Mouse (Mus musculus): ENCODE measurements around the gene Sowahd. TPM values are rescaled to one million over a fixed set of nuclear protein-coding genes. Genes with fewer than 3 reads are reported as not detected.
A peak's percentile ranks its signal among the peaks of the same experiment; 100 is the strongest.

Sowahd gene
- not detected in 2 replicates for polyA plus RNA-seq (2012; rRNA removed)

DNA sequence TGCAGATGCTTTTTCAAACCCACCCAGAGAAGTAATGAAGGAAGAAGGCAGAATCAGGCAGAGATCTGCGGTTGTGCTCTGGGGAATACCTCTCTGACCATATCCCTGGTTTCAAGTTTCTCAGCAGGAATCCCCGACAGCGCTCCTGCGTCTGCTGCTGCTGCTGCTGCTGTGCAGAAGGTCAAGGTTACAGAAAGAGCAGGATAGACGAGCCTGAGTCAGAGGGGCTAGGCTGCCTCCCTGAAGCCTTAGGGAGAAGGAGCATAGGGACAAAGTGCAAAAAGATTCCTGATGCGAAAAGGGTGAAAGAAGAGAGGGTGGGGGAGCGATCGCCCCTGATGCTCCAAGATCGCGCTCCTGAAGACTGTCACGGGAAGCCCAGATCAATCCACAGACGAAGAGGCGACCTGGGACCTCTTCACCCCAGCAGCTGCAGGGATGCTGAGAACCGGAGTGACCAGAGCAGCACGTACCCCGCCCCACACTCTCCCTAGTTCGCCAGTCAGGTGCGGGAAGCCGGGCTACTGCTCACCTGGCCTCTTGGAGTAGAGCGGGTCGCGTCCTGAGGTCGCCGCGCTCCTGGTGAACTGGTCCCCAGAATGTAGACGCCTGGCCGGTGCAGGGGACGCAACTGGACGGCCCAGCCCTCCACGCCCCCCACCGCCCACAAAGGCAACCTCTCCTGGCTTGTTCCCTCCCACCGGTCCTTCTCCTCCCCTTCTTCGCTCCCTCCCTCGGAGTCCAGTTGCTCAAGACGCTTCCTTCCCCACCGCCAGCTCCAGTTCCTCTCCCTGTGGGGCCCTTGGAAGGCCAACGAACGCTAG lies at the start of gene Sowahd:
Gene Sowahd (plus strand): TSS at position 780 of the 824 bp plus-strand sequence.
- WGBS, result 22% methylated on average over 38 of the region's 38 CpGs
- DNase-seq, result no peak
- H3K4me3 ChIP-seq (replicated peaks; ENCODE audit: extremely low read depth, low read depth, low read length), result no peak within 1 kb of the TSS
- H3K4me1 ChIP-seq (ENCODE audit: control insufficient read depth, insufficient read depth, low read length), result peaks cover 6% of the 10 kb centered on the region
- TF ChIP-seq CTCF (IDR thresholded peaks at IDR 0.05; ENCODE audit: insufficient read depth, low read length) (no peak), POLR2A (IDR thresholded peaks at IDR 0.05; ENCODE audit: borderline replicate concordance, extremely low read depth, low read depth, low read length) (no peak)

DNA sequence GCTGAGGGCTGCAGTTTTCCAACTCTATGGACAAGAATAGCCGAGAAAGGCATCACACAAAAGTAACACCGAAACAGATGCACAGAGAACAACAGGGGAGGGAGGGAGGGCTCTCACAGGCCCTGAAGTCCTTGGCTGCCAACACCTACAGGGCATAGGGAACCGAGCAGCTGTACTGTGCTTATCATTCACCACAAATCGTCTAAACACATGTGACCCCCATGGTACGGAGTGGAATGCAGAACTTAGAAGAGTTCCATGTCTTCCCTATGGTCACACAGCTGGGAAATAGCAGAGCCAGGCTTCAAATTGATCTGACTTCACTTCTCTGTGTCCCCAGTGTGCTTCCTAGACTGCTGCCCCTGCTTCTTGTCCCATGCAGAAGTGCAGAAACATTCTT lies 34.8 kb upstream of the Sowahd start:
- WGBS, result 70% methylated on average over 5 of the region's 5 CpGs
- Histone ChIP-seq H3K4me1 (ENCODE audit: control insufficient read depth, insufficient read depth, low read length) (no peaks in the 10 kb centered on the region), H3K4me3 (replicated peaks; ENCODE audit: extremely low read depth, low read depth, low read length) (no peak overlapping the region)
- TF ChIP-seq POLR2A (IDR thresholded peaks at IDR 0.05; ENCODE audit: borderline replicate concordance, extremely low read depth, low read depth, low read length) (no peak), CTCF (IDR thresholded peaks at IDR 0.05; ENCODE audit: insufficient read depth, low read length) (no peak)
- no peak for DNase-seq

DNA sequence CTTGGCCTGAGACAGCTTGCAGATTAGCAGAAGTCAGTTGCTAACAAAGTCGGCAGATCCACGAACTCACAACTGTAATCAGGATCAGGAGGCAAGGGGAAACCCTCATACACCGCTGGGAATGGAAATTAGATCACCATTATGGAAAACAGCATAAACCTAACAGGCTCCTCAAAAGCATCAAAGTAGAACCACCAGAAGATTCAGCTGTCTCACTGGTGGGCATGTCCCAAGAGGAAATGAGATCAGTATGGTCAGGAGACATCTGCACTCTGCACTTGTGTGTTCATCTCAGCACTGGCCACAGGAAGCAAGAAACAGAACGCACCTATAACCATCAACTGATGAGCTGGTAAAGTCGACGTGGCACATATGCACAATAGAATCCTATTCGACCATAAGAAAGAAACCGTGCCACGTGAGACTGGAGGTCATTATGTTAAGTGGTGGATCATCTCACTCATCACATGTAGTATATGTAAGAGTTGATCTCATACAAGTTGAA lies 30.4 kb upstream of the Sowahd start:
- DNase-seq, result no peak
- no peaks in the 10 kb centered on the region for H3K4me1 ChIP-seq (ENCODE audit: control insufficient read depth, insufficient read depth, low read length)
- H3K4me3 ChIP-seq (replicated peaks; ENCODE audit: extremely low read depth, low read depth, low read length), result no peak overlapping the region
- 84% methylated on average over 9 of the region's 9 CpGs for WGBS
- TF ChIP-seq POLR2A (IDR thresholded peaks at IDR 0.05; ENCODE audit: borderline replicate concordance, extremely low read depth, low read depth, low read length) (no peak), CTCF (IDR thresholded peaks at IDR 0.05; ENCODE audit: insufficient read depth, low read length) (no peak)

- WGBS, result 69% methylated on average over 3 of the region's 3 CpGs
- DNase-seq, result no peak
- Histone ChIP-seq H3K4me1 (ENCODE audit: control insufficient read depth, insufficient read depth, low read length) (no peaks in the 10 kb centered on the region), H3K4me3 (replicated peaks; ENCODE audit: extremely low read depth, low read depth, low read length) (no peak overlapping the region)
- no peak for TF ChIP-seq POLR2A (IDR thresholded peaks at IDR 0.05; ENCODE audit: borderline replicate concordance, extremely low read depth, low read depth, low read length)
- no peak for TF ChIP-seq CTCF (IDR thresholded peaks at IDR 0.05; ENCODE audit: insufficient read depth, low read length)
Measured at GRCm38 (mm10) chrX:37019045-37019444, 29.6 kb upstream of the Sowahd start.

DNA sequence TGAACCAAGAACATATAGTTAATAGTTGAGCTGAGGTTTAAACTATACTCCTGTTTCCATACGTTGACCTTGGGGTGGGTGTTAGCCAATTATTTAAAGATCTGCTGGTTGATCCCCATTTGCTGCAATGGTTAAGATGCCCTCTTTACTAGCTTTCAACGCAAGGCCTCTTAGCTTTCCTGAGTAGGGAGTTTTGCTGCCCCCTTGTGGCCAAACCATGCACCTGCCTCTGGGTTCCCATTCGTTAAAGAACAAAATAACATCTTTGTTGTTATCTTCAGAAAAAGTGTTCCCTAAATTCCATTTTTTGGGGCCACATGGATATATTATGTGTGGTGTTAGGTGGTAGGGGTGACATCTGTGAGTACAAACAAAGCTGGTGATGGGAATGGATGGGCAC lies 26.0 kb upstream of the Sowahd start:
- peak; percentile 71 for TF ChIP-seq CTCF (IDR thresholded peaks at IDR 0.05; ENCODE audit: insufficient read depth, low read length)
- TF ChIP-seq POLR2A (IDR thresholded peaks at IDR 0.05; ENCODE audit: borderline replicate concordance, extremely low read depth, low read depth, low read length), result no peak
- DNase-seq, result peak; percentile 44
- no peaks in the 10 kb centered on the region for H3K4me1 ChIP-seq (ENCODE audit: control insufficient read depth, insufficient read depth, low read length)
- 25% methylated on average over 3 of the region's 3 CpGs for WGBS
- H3K4me3 ChIP-seq (replicated peaks; ENCODE audit: extremely low read depth, low read depth, low read length), result no peak overlapping the region

GRCm38 (mm10) chrX:37023652-37024309 lies 24.9 kb upstream of the Sowahd start:
- 65% methylated on average over 10 of the region's 10 CpGs for WGBS
- no peak overlapping the region for H3K4me3 ChIP-seq (replicated peaks; ENCODE audit: extremely low read depth, low read depth, low read length)
- TF ChIP-seq CTCF (IDR thresholded peaks at IDR 0.05; ENCODE audit: insufficient read depth, low read length), result no peak
- TF ChIP-seq POLR2A (IDR thresholded peaks at IDR 0.05; ENCODE audit: borderline replicate concordance, extremely low read depth, low read depth, low read length), result no peak
- no peak for DNase-seq
- no peaks in the 10 kb centered on the region for H3K4me1 ChIP-seq (ENCODE audit: control insufficient read depth, insufficient read depth, low read length)

GRCm38 (mm10) chrX:37028378-37028777 lies 20.3 kb upstream of the Sowahd start:
- no peak overlapping the region for H3K4me3 ChIP-seq (replicated peaks; ENCODE audit: extremely low read depth, low read depth, low read length)
- WGBS, result 42% methylated on average over 3 of the region's 3 CpGs
- no peak for TF ChIP-seq CTCF (IDR thresholded peaks at IDR 0.05; ENCODE audit: insufficient read depth, low read length)
- DNase-seq, result no peak
- no peaks in the 10 kb centered on the region for H3K4me1 ChIP-seq (ENCODE audit: control insufficient read depth, insufficient read depth, low read length)

GRCm38 (mm10) chrX:37042726-37043125 lies 5.9 kb upstream of the Sowahd start:
- Histone ChIP-seq H3K4me3 (replicated peaks; ENCODE audit: extremely low read depth, low read depth, low read length) (no peak overlapping the region), H3K4me1 (ENCODE audit: control insufficient read depth, insufficient read depth, low read length) (no peaks in the 10 kb centered on the region)
- TF ChIP-seq CTCF (IDR thresholded peaks at IDR 0.05; ENCODE audit: insufficient read depth, low read length) (peak; percentile 48; the same call in 1 of the 2 replicates), POLR2A (IDR thresholded peaks at IDR 0.05; ENCODE audit: borderline replicate concordance, extremely low read depth, low read depth, low read length) (no peak)
- WGBS, result 25% methylated on average over 9 of the region's 9 CpGs
- peak; percentile 37 for DNase-seq

DNA sequence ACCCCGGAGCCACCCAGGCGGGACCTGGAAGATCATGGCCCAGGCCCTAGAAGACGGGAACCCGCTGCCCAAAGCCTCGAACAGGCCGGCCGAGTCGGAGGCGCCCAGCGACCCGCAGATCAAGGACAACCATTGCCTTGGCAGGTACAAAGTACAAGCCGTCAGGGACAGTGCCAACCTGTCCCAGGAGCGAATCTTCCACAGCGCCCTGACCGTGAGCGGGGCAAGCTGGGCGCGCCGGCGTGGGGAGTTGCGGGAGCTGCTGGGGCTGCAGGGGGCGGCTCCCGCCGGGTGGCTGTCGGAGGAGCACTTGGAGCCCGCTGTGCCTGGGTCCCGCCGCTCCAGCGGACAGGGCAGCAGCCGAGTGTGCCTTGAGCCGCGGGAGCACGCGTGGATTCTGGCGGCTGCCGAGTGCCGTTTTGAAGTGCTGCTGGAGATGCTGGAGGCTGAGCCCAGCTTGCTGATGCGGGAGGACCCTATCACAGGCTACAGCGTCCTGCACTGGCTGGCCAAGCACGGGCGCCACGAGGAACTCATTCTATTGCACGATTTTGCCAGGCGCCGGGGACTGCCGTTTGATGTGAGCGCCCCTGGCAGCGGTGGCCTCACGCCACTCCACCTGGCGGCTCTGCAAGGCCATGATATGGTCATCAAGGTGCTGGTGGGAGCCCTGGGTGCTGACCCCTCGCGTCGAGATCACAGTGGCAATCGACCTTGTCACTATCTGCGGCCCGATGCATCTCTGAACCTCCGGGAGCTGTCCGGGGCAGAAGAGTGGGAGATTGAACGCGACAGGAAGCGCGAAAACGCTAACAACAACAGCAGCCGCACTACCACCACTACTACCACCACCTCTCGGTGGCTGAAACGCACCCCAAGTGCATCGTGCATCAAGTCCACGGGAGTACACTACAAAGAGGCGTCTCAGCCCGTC lies 512 bp downstream of the Sowahd start:
- no peak overlapping the region for H3K4me3 ChIP-seq (replicated peaks; ENCODE audit: extremely low read depth, low read depth, low read length)
- peak; percentile 2 for DNase-seq
- no peak for TF ChIP-seq POLR2A (IDR thresholded peaks at IDR 0.05; ENCODE audit: borderline replicate concordance, extremely low read depth, low read depth, low read length)
- no peak for TF ChIP-seq CTCF (IDR thresholded peaks at IDR 0.05; ENCODE audit: insufficient read depth, low read length)
- H3K4me1 ChIP-seq (ENCODE audit: control insufficient read depth, insufficient read depth, low read length), result peaks cover 6% of the 10 kb centered on the region
- WGBS, result 23% methylated on average over 70 of the region's 70 CpGs
